ENCODE assay signal across 14 mouse cellular contexts in the genomic region with DNA sequence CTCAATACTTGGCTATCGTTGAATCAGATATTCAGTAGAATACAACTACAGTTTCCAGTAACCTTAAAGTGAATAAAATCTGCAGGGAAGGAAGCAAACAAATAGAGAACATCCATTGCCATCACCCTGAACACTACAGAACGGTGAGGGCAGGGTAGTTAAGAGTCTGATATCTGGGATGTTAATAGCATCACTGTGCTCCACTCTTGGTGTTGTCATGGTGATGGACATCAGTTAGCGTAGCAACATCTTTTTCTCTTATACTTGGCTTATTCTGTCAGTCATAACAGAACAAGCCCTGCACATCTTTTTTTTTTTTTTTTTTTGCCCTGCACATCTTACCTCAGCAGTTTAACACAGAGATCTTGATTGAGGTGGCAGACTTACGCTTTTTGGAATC.
"Had no signal": no experiment of that assay in that cellular context is flagged by ENCODE, and none has a peak within 500 bp of the region (broad histone marks: within the 10 kb centered on the region; RNA-seq: fewer than 3 reads in every experiment).

No protein-coding gene starts in this region.

- ATAC-seq: liver, postnatal 0 days had no signal

- H3K9ac ChIP-seq: kidney, embryonic 15.5 days; limb, embryonic 12.5 days; liver, embryonic 13.5 days; liver, postnatal 0 days; lung, embryonic 15.5 days; neural tube, embryonic 13.5 days had no signal

- H3K27me3 ChIP-seq: kidney, embryonic 15.5 days; limb, embryonic 12.5 days; lung, embryonic 15.5 days; neural tube, embryonic 13.5 days had no signal

- H3K27ac ChIP-seq: kidney, embryonic 15.5 days; limb, embryonic 12.5 days; liver, embryonic 13.5 days; lung, embryonic 15.5 days; macrophage; neural tube, embryonic 13.5 days had no signal

- H3K36me3 ChIP-seq: kidney, embryonic 15.5 days; limb, embryonic 12.5 days; liver, embryonic 13.5 days; lung, embryonic 15.5 days; neural tube, embryonic 13.5 days had no signal

- H3K4me2 ChIP-seq: kidney, embryonic 15.5 days; limb, embryonic 12.5 days; liver, embryonic 13.5 days; lung, embryonic 15.5 days; neural tube, embryonic 13.5 days had no signal

- H3K9me3 ChIP-seq: kidney, embryonic 15.5 days; limb, embryonic 12.5 days; liver, embryonic 13.5 days; lung, embryonic 15.5 days; neural tube, embryonic 13.5 days had no signal

- H3K4me3 ChIP-seq: kidney, embryonic 15.5 days; limb, embryonic 12.5 days; liver, embryonic 13.5 days; lung, embryonic 15.5 days; neural tube, embryonic 13.5 days had no signal

- H3K4me1 ChIP-seq: kidney, embryonic 15.5 days; limb, embryonic 12.5 days; liver, embryonic 13.5 days; lung, embryonic 15.5 days had no signal

- DNase-seq: kidney, adult 2 months; kidney, postnatal 14 days; layer of hippocampus, adult 9-11 months; liver; liver, embryonic 13.5 days; liver, postnatal 0 days; lung, postnatal 14 days; right cerebral cortex, postnatal 14 days; thymus, postnatal 36 days had no signal
